Mouse (Mus musculus): ENCODE measurements around the gene Tfrc. TPM values are rescaled to one million over a fixed set of nuclear protein-coding genes. Genes with fewer than 3 reads are reported as not detected.

Tfrc gene
- polyA plus RNA-seq, 1 experiment from 2014 or later, result 59.2 TPM

- ATAC-seq (ENCODE audit: low FRiP score), result no peak
- H3K9ac ChIP-seq, result 0 out of 2 replicates have a peak overlapping the region, but pooled peaks have one; percentile 2
- H3K4me1 ChIP-seq, result peaks cover 53% of the 10 kb centered on the region
- 46% methylated on average over 11 of the region's 11 CpGs for WGBS
- H3K27me3 ChIP-seq, result no peaks in the 10 kb centered on the region
- peaks cover 16% of the 10 kb centered on the region for H3K36me3 ChIP-seq (replicated peaks)
- no peak overlapping the region for H3K4me3 ChIP-seq (replicated peaks)
- peak overlapping the region; percentile 46 for H3K27ac ChIP-seq
- H3K4me2 ChIP-seq, result peak overlapping the region; percentile 2; the same call in 1 of the 2 replicates
- H3K9me3 ChIP-seq, result no peaks in the 10 kb centered on the region
These were observed 57.3 kb downstream of the Tfrc start for GRCm38 (mm10) chr16:32665851-32666665.

- Histone ChIP-seq H3K4me1 (peaks cover 44% of the 10 kb centered on the region), H3K9me3 (no peaks in the 10 kb centered on the region), H3K4me2 (no peak overlapping the region), H3K27ac (0 out of 2 replicates have a peak overlapping the region, but pooled peaks have one; percentile 46), H3K36me3 (replicated peaks) (peaks cover 24% of the 10 kb centered on the region), H3K27me3 (no peaks in the 10 kb centered on the region), H3K4me3 (replicated peaks) (no peak overlapping the region), H3K9ac (0 out of 2 replicates have a peak overlapping the region, but pooled peaks have one; percentile 2)
- no peak for ATAC-seq (ENCODE audit: low FRiP score)
- WGBS, result 67% methylated on average over 9 of the region's 9 CpGs
These were observed 58.2 kb downstream of the Tfrc start for GRCm38 (mm10) chr16:32666671-32667551.

GRCm38 (mm10) chr16:32667552-32667872, 58.8 kb downstream of the Tfrc start:
- no peaks in the 10 kb centered on the region for H3K27me3 ChIP-seq
- H3K9ac ChIP-seq, result no peak overlapping the region
- no peak for ATAC-seq (ENCODE audit: low FRiP score)
- H3K9me3 ChIP-seq, result no peaks in the 10 kb centered on the region
- H3K27ac ChIP-seq, result no peak overlapping the region
- peaks cover 30% of the 10 kb centered on the region for H3K36me3 ChIP-seq (replicated peaks)
- WGBS, result 79% methylated on average over 3 of the region's 3 CpGs
- no peak overlapping the region for H3K4me2 ChIP-seq
- peaks cover 38% of the 10 kb centered on the region for H3K4me1 ChIP-seq
- H3K4me3 ChIP-seq (replicated peaks), result no peak overlapping the region

DNA sequence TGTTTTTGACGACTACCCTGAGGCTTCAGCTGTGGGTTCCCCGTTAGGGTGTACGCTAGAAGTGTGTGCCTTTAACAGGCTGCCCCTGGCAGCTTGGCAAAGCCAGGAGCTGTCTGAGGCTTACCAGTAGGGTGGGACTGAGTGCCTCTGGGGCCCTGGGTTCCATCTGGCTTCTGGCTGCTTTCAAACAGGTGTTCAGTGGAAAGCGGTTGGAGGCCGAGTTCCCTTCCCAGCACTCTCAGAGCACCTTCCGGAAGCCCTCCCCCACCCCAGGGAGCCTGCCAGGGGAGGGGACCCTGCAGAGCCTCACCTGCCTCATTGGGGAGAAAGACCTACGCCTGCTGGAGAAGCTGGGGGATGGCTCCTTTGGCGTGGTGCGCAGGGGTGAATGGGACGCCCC, 59.3 kb downstream of the Tfrc start:
- H3K36me3 ChIP-seq (replicated peaks), result peaks cover 36% of the 10 kb centered on the region

DNA sequence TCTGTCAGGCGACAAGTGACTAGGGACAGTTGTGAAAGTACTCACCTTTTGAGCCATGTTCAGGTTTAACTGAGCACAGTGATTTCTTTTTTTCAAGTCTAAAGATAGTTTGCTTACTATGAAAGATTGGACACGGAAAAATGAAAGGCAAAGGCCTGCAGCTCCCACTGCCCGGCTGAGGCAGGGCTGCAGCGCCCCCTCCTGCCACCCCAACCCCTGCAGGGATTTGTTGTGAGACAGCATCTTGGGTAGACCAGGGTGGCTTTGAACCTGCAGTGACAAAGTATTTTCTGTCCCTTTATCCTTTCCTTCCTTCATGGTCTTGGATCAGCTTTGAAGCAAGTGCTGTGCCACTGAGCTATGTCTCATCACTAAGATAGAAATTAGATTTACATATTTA, 59.8 kb downstream of the Tfrc start:
- Histone ChIP-seq H3K9ac (no peak overlapping the region), H3K27me3 (no peaks in the 10 kb centered on the region), H3K4me3 (replicated peaks) (no peak overlapping the region), H3K4me2 (no peak overlapping the region), H3K36me3 (replicated peaks) (peaks cover 38% of the 10 kb centered on the region), H3K9me3 (no peaks in the 10 kb centered on the region), H3K27ac (no peak overlapping the region), H3K4me1 (peaks cover 30% of the 10 kb centered on the region)
- 73% methylated on average over 4 of the region's 4 CpGs for WGBS
- no peak for ATAC-seq (ENCODE audit: low FRiP score)

More for the DNA sequence above, 59.3 kb downstream of the Tfrc start:
- Histone ChIP-seq H3K27ac (no peak overlapping the region), H3K4me2 (no peak overlapping the region), H3K9ac (no peak overlapping the region), H3K4me3 (replicated peaks) (no peak overlapping the region), H3K4me1 (peaks cover 34% of the 10 kb centered on the region), H3K9me3 (no peaks in the 10 kb centered on the region), H3K27me3 (no peaks in the 10 kb centered on the region)
- 73% methylated on average over 10 of the region's 10 CpGs for WGBS
- ATAC-seq (ENCODE audit: low FRiP score), result no peak

DNA sequence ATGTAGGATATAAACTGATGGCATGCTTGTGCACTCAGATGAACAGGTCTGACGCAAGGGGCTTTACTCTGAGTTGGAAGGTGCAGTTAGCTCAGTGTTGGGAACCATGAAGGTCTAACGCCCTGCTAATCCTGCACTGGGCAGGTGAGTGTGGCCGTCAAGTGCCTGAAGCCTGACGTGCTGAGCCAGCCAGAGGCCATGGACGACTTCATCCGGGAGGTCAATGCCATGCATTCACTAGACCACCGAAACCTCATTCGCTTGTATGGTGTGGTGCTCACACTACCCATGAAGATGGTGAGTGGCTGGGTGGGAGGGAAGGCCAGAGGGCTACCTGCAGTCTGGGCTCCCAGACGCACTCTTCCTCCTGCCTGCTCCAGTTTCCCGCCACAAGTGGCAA, 60.5 kb downstream of the Tfrc start:
- Histone ChIP-seq H3K4me2 (no peak overlapping the region), H3K4me3 (replicated peaks) (no peak overlapping the region), H3K27ac (no peak overlapping the region), H3K9me3 (no peaks in the 10 kb centered on the region), H3K27me3 (no peaks in the 10 kb centered on the region), H3K36me3 (replicated peaks) (peaks cover 43% of the 10 kb centered on the region), H3K9ac (no peak overlapping the region), H3K4me1 (peaks cover 22% of the 10 kb centered on the region)
- no peak for ATAC-seq (ENCODE audit: low FRiP score)
- 93% methylated on average over 10 of the region's 10 CpGs for WGBS

GRCm38 (mm10) chr16:32670354-32671124, 61.8 kb downstream of the Tfrc start:
- Histone ChIP-seq H3K4me1 (peaks cover 16% of the 10 kb centered on the region), H3K9ac (no peak overlapping the region), H3K4me2 (no peak overlapping the region), H3K36me3 (replicated peaks) (peaks cover 55% of the 10 kb centered on the region), H3K4me3 (replicated peaks) (no peak overlapping the region), H3K9me3 (no peaks in the 10 kb centered on the region), H3K27me3 (no peaks in the 10 kb centered on the region), H3K27ac (no peak overlapping the region)
- no peak for ATAC-seq (ENCODE audit: low FRiP score)
- 90% methylated on average over 10 of the region's 10 CpGs for WGBS

GRCm38 (mm10) chr16:32671206-32671887, 62.6 kb downstream of the Tfrc start:
- H3K4me3 ChIP-seq (replicated peaks), result no peak overlapping the region
- H3K27ac ChIP-seq, result no peak overlapping the region

DNA sequence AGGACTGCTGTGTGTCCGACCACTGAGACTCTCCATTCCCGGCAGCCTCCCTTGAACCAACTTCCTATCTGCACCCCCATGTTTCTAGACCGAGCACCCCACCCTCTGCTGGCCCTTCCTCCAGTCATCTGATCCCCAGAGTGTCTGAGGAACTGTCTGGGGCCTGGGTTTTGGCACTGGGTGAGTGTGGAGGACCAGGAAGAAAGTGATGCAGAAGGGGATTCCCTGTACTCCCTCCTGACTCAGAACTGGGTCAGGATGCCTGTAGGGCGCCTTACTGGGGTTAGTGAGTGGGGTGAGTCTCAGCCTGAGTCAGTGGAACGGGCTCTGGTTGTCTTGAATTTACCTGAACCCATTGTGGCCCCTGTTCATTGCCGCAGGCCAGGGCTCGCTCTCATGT, 63.5 kb downstream of the Tfrc start:
- H3K4me1 ChIP-seq, result no peaks in the 10 kb centered on the region; the same call in 1 of the 2 replicates
- no peak for ATAC-seq (ENCODE audit: low FRiP score)
- peaks cover 72% of the 10 kb centered on the region for H3K36me3 ChIP-seq (replicated peaks)
- 94% methylated on average over 7 of the region's 7 CpGs for WGBS
- no peaks in the 10 kb centered on the region for H3K9me3 ChIP-seq
- no peak overlapping the region for H3K4me3 ChIP-seq (replicated peaks)
- H3K9ac ChIP-seq, result no peak overlapping the region
- H3K27ac ChIP-seq, result no peak overlapping the region
- H3K4me2 ChIP-seq, result no peak overlapping the region
- no peaks in the 10 kb centered on the region for H3K27me3 ChIP-seq

More at GRCm38 (mm10) chr16:32671206-32671887, 62.6 kb downstream of the Tfrc start:
- ATAC-seq (ENCODE audit: low FRiP score), result no peak
- 93% methylated on average over 13 of the region's 13 CpGs for WGBS
- Histone ChIP-seq H3K9me3 (no peaks in the 10 kb centered on the region), H3K4me2 (no peak overlapping the region), H3K36me3 (replicated peaks) (peaks cover 63% of the 10 kb centered on the region), H3K4me1 (peaks cover 8% of the 10 kb centered on the region), H3K9ac (no peak overlapping the region), H3K27me3 (no peaks in the 10 kb centered on the region)

DNA sequence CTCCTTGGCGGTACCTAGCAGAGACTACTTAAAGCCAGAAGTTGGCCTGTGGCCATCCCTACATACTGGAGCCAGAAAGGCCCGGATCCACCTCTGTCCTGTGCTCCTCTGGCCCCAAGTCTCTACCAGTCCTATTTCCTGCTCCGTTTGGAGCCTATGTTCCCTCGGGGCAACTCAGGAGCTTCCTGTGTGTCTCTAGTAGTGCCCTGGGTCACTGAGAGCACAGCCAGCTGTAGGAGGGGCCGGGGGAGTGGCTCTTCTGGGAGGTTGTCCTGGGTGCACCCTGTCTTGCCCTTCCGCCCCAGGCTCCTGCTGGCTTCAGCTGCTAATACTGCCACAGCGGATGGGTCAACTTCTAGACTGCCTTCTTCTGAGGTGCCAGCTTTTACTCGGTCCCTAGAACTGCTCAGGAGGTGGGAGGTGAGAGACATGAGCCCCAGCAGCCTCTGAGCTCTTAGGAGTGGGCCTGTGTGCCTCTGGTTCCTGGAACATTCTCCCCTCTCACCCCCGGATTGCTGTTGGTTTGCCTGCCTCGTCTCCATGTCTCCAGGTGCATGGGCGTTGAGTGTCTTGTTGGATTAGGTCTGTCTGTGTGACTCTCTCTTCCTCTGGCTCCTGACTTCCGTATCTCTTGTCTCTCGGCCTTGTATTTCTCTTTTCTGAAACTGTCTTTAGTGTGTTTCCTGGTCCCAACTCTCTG, 64.3 kb downstream of the Tfrc start:
- Histone ChIP-seq H3K9ac (no peak overlapping the region), H3K4me2 (no peak overlapping the region), H3K36me3 (replicated peaks) (peaks cover 80% of the 10 kb centered on the region), H3K9me3 (no peaks in the 10 kb centered on the region), H3K4me3 (replicated peaks) (no peak overlapping the region), H3K27ac (no peak overlapping the region), H3K27me3 (no peaks in the 10 kb centered on the region), H3K4me1 (no peaks in the 10 kb centered on the region)
- 86% methylated on average over 13 of the region's 13 CpGs for WGBS
- no peak for ATAC-seq (ENCODE audit: low FRiP score)

- Histone ChIP-seq H3K4me2 (no peak overlapping the region), H3K27me3 (no peaks in the 10 kb centered on the region), H3K27ac (no peak overlapping the region), H3K36me3 (replicated peaks) (peaks cover 92% of the 10 kb centered on the region), H3K4me3 (replicated peaks) (no peak overlapping the region), H3K4me1 (no peaks in the 10 kb centered on the region), H3K9me3 (no peaks in the 10 kb centered on the region), H3K9ac (no peak overlapping the region)
- 93% methylated on average over 17 of the region's 17 CpGs for WGBS
- no peak for ATAC-seq (ENCODE audit: low FRiP score)
These were observed 65.5 kb downstream of the Tfrc start for GRCm38 (mm10) chr16:32674121-32674740.
